Mouse (Mus musculus) G1E (cell line): ENCODE data around the gene Wdr4.

Source experiments
- CTCF ChIP-seq: IDR thresholded peaks from 2 replicates; pipeline ENCODE4 v1.5.1; 2012; ENCODE audit warnings: low read depth, low read length, inconsistent platforms, mixed read lengths
- GATA1 ChIP-seq: IDR thresholded peaks from 2 replicates; pipeline ENCODE4 v1.6.1; 2012; ENCODE audit warnings: borderline replicate concordance, low read length, inconsistent platforms, mixed read lengths
- TAL1 ChIP-seq: conservative IDR thresholded peaks from 2 replicates; pipeline ENCODE4 v1.6.1; 2012; ENCODE audit warnings: low read depth, low read length, inconsistent platforms, mixed read lengths

- TF ChIP-seq CTCF, result no peak
- TF ChIP-seq TAL1, result no peak
- no peak for TF ChIP-seq GATA1
These were observed 6.0 kb upstream of the Wdr4 start for GRCm38 (mm10) chr17:31525816-31526215.
